Mouse (Mus musculus) lung, embryonic 16.5 days (tissue): ENCODE results near the gene Ash1l. TPM values are rescaled to one million over a fixed set of nuclear protein-coding genes. Genes with fewer than 3 reads are reported as not detected.

Source experiments
- ATAC-seq: fragments of 200-750 bp; cut with Nextera tagmentation; 2 replicates; pipeline ENCODE4 v1.8.0; 2017; ENCODE audit warnings: low read depth, mild to moderate bottlenecking, moderate library complexity
- H3K27ac ChIP-seq: fragments of 300-500 bp; sonication (generic); 2 replicates; pipeline ENCODE4 v1.5.1; 2014; ENCODE audit warnings: mild to moderate bottlenecking, control low read depth, low read length
- H3K27me3 ChIP-seq: fragments of 300-500 bp; sonication (generic); 2 replicates; pipeline ENCODE4 v1.6.1; 2014; ENCODE audit warnings: low read depth, low read length, mixed read lengths; ENCODE audit not compliant: control insufficient read depth, insufficient read depth
- H3K36me3 ChIP-seq: fragments of 300-500 bp; sonication (generic); 2 replicates; pipeline ENCODE4 v1.6.1; 2014; ENCODE audit warnings: low read length; ENCODE audit not compliant: control insufficient read depth, insufficient read depth
- H3K4me1 ChIP-seq: fragments of 300-500 bp; sonication (generic); replicated peaks from 2 replicates; pipeline ENCODE4 v1.6.1; 2014; ENCODE audit warnings: low read length, mixed read lengths; ENCODE audit not compliant: control insufficient read depth, insufficient read depth
- H3K4me2 ChIP-seq: fragments of 300-500 bp; sonication (generic); 2 replicates; pipeline ENCODE4 v1.6.1; 2014; ENCODE audit warnings: low read depth, low read length, control low read depth
- H3K4me3 ChIP-seq: fragments of 300-500 bp; sonication (generic); 2 replicates; pipeline ENCODE4 v1.5.1; 2014; ENCODE audit warnings: mild to moderate bottlenecking, low read length, control low read depth
- H3K9ac ChIP-seq: fragments of 300-500 bp; sonication (generic); 2 replicates; pipeline ENCODE4 v1.6.1; 2014; ENCODE audit warnings: low read length, control low read depth
- H3K9me3 ChIP-seq: fragments of 300-500 bp; sonication (generic); 2 replicates; pipeline ENCODE4 v1.6.1; 2016; ENCODE audit warnings: low read length; ENCODE audit not compliant: control insufficient read depth
- WGBS: fragments of 180-500 bp; shearing (Covaris S2); extraction: QIAGEN DNeasy Blood & Tissue Kit; methylation state at CpG from one replicate; pipeline ENCODE4 v1.1.7; 2014; 5-methylcytosine and 5-hydroxymethylcytosine counted together
- polyA plus RNA-seq: library from polyadenylated mRNA; unstranded; fragments of >200 nt; fragmentation: Nextera tagmentation; extraction: Ambion mirVana; gene quantifications from 2 replicates; pipeline ENCODE4 v1.2.1, GENCODE M21; 2015

The Ash1l gene
- 19.4 and 20.6 TPM in 2 replicates for polyA plus RNA-seq

- Histone ChIP-seq H3K27me3 (no peaks in the 10 kb centered on the region), H3K4me2 (peak within 1 kb of the TSS; percentile 77), H3K36me3 (no peaks in the 10 kb centered on the region), H3K9ac (peak within 1 kb of the TSS; percentile 99), H3K4me1 (peaks cover 17% of the 10 kb centered on the region), H3K4me3 (peak within 1 kb of the TSS; percentile 72), H3K27ac (peak within 1 kb of the TSS; percentile 100), H3K9me3 (no peaks in the 10 kb centered on the region)
- ATAC-seq, result peak; percentile 72
- WGBS, result under 1% methylated on average over 42 of the region's 64 CpGs
Measured at GRCm38 (mm10) chr3:88950576-88951326, at the start of gene Ash1l, which contains the start of gene Dap3. TSS of gene Ash1l (plus strand) at chr3:88950622. TSS of gene Dap3 (minus strand) at chr3:88951181.

GRCm38 (mm10) chr3:88904803-88905202 lies 45.6 kb upstream of the Ash1l start:
- Histone ChIP-seq H3K9me3 (no peaks in the 10 kb centered on the region), H3K4me2 (no peak overlapping the region), H3K27ac (no peak overlapping the region), H3K36me3 (peaks cover 53% of the 10 kb centered on the region), H3K4me3 (no peak overlapping the region), H3K27me3 (no peaks in the 10 kb centered on the region), H3K4me1 (no peaks in the 10 kb centered on the region), H3K9ac (no peak overlapping the region)
- ATAC-seq, result no peak
- 80% methylated on average over 3 of the region's 3 CpGs for WGBS

GRCm38 (mm10) chr3:88905209-88905608 lies 45.2 kb upstream of the Ash1l start:
- Histone ChIP-seq H3K9ac (no peak overlapping the region), H3K9me3 (no peaks in the 10 kb centered on the region), H3K4me2 (no peak overlapping the region), H3K27ac (no peak overlapping the region), H3K27me3 (no peaks in the 10 kb centered on the region), H3K4me3 (no peak overlapping the region), H3K36me3 (peaks cover 57% of the 10 kb centered on the region), H3K4me1 (no peaks in the 10 kb centered on the region)
- no peak for ATAC-seq
- WGBS, result 80% methylated on average over 6 of the region's 6 CpGs

- ATAC-seq, result no peak
- no peaks in the 10 kb centered on the region for H3K9me3 ChIP-seq
- no peak overlapping the region for H3K9ac ChIP-seq
- no peak overlapping the region for H3K27ac ChIP-seq
- 84% methylated on average over 2 of the region's 2 CpGs for WGBS
- H3K4me1 ChIP-seq, result no peaks in the 10 kb centered on the region
- no peaks in the 10 kb centered on the region for H3K27me3 ChIP-seq
- no peak overlapping the region for H3K4me3 ChIP-seq
- H3K36me3 ChIP-seq, result peaks cover 62% of the 10 kb centered on the region
- no peak overlapping the region for H3K4me2 ChIP-seq
Measured at GRCm38 (mm10) chr3:88905741-88906140, 44.7 kb upstream of the Ash1l start.

GRCm38 (mm10) chr3:88906393-88907159 lies 43.8 kb upstream of the Ash1l start:
- H3K27ac ChIP-seq, result no peak overlapping the region
- ATAC-seq, result no peak

GRCm38 (mm10) chr3:88912585-88912984 lies 37.8 kb upstream of the Ash1l start:
- H3K4me3 ChIP-seq, result no peak overlapping the region
- peaks cover 30% of the 10 kb centered on the region for H3K36me3 ChIP-seq
- no peaks in the 10 kb centered on the region for H3K27me3 ChIP-seq
- 68% methylated on average over 7 of the region's 7 CpGs for WGBS
- H3K4me2 ChIP-seq, result peak overlapping the region; percentile 87; the same call in 1 of the 2 replicates
- ATAC-seq, result no peak
- H3K27ac ChIP-seq, result no peak overlapping the region
- H3K9me3 ChIP-seq, result no peaks in the 10 kb centered on the region
- H3K9ac ChIP-seq, result no peak overlapping the region
- peaks cover 13% of the 10 kb centered on the region for H3K4me1 ChIP-seq

More at GRCm38 (mm10) chr3:88906393-88907159, 43.8 kb upstream of the Ash1l start:
- 86% methylated on average over 6 of the region's 6 CpGs for WGBS
- peaks cover 65% of the 10 kb centered on the region for H3K36me3 ChIP-seq
- H3K4me1 ChIP-seq, result no peaks in the 10 kb centered on the region
- H3K27me3 ChIP-seq, result no peaks in the 10 kb centered on the region
- no peak overlapping the region for H3K9ac ChIP-seq
- no peak overlapping the region for H3K4me3 ChIP-seq
- H3K9me3 ChIP-seq, result no peaks in the 10 kb centered on the region
- H3K4me2 ChIP-seq, result no peak overlapping the region

- ATAC-seq, result peak; percentile 98
- peak within 1 kb of the TSS; percentile 50 for H3K27ac ChIP-seq
- H3K4me1 ChIP-seq, result peaks cover 13% of the 10 kb centered on the region
- peaks cover 21% of the 10 kb centered on the region for H3K36me3 ChIP-seq
- H3K4me2 ChIP-seq, result peak within 1 kb of the TSS; percentile 87
- H3K27me3 ChIP-seq, result no peaks in the 10 kb centered on the region
- H3K9ac ChIP-seq, result peak within 1 kb of the TSS; percentile 81
- H3K9me3 ChIP-seq, result no peaks in the 10 kb centered on the region
- WGBS, result under 1% methylated on average over 61 of the region's 62 CpGs
- H3K4me3 ChIP-seq, result peak within 1 kb of the TSS; percentile 76
Measured at GRCm38 (mm10) chr3:88913511-88914383, 36.7 kb upstream of the Ash1l start, which contains the start of gene Msto1. TSS of gene Msto1 (minus strand) at chr3:88913999.

- WGBS, result 23% methylated on average over 8 of the region's 8 CpGs
- H3K9me3 ChIP-seq, result no peaks in the 10 kb centered on the region
- peak overlapping the region; percentile 61 for H3K4me2 ChIP-seq
- H3K27me3 ChIP-seq, result no peaks in the 10 kb centered on the region
- peak overlapping the region; percentile 50 for H3K27ac ChIP-seq
- peaks cover 17% of the 10 kb centered on the region for H3K36me3 ChIP-seq
- peaks cover 13% of the 10 kb centered on the region for H3K4me1 ChIP-seq
- H3K4me3 ChIP-seq, result peak overlapping the region; percentile 76
- peak; percentile 22 for ATAC-seq
- H3K9ac ChIP-seq, result peak overlapping the region; percentile 81
Measured at GRCm38 (mm10) chr3:88914384-88914810, 36.0 kb upstream of the Ash1l start.
